Mouse (Mus musculus) right cerebral cortex, postnatal 36 days (tissue): Measurements from ENCODE around the gene Gm4924.

ENCODE experiments used
- DNase-seq, 2 experiments: peaks; one replicate each; pipeline ENCODE4 v3.0.0; 2022; ENCODE audit warnings: low spot score in 2 of 2, mixed read lengths in 1 of 2

Gene Gm4924

DNA sequence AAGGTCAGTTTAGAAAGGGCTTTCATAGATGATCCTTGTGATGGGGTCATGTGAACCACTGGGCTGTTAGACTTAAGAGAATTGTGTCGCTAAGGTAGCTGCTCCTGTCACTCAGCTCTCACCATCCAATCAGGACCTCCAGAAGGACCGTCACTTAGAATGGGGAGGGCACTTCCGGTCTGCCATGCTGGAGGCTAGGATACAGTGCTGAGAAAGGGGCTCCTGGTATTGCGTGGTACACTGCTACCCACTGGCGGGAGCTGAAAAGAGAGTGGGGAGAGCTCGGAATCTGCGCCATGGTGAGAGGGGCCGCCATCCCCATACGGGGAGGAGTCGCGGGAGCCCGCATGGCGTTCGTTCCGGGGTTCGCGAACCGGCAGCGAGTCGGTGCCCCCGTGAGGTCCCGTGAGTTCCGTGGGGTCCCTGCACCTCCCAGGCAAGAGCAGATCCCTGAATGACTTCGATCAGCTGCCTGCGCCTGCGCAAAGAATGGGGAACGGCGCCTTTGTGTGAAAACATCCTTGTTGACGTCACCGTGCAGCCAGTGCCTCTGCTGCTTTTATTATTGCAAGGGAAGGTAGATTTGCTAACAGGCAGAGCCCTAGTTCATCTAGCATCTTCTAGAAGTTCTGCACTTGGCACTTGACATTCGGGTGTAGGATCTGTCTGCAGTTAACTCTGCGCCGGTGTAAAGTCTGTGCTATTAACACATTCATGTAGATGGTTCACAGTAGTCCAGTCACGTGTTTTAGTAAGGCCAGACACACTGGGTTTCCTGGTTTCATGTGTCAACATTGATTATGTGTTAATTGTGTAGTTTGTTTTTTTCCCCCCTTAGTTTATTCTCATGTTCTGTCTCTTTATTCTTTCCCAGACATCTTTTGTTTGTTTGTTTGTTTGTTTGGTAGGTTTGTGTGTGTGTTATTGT, at the start of gene Gm4924:
Gene Gm4924 (plus strand): TSS at position 173 of the 928 bp plus-strand sequence.
- DNase-seq: peak; percentile 78 to 82

DNA sequence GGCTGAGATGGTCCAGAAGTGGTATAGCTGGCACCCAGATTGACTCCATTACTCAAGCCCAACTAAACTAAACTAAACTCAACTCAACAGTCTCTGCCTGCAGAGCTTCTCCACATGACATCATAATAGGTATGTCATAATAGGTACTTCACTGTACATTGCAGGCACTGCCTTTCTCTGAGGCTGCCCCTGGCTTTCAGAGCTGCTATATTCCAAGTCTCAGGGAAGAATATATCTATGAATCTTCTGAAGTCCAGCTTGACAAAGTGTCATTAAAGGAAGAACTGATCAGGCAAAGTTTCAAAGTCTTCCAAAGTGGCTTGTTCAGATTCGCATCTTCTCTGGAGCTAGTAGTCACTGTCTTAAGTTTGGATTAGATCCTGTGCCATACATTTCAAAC, 37.6 kb upstream of the Gm4924 start, which contains the start of gene 4932415D10Rik:
Gene 4932415D10Rik (minus strand): TSS at position 101 of the 400 bp plus-strand sequence.
- no peak for DNase-seq

DNA sequence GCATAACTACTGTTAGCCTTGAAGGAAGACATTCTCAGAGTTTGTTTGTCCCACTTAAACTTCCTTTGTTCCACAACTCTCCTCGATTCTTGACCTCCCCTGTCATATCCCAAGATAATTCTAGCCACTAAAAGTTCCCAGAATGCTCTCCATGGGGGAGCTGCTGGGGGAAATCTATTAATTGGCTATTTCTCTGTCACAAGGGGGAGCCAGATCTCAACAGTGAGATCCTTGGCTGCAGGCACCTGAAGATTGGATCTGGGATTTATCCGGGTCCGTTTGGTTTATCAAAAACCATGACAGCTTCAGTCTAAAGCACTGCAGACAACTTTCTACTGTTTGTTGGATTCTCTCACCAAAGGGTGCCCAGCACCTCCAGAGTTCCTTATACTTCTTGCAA, 33.9 kb upstream of the Gm4924 start:
- no peak for DNase-seq

GRCm38 (mm10) chr10:82329826-82330225, 24.2 kb upstream of the Gm4924 start:
- DNase-seq: no peak

- DNase-seq: no peak
These were observed 1.3 kb downstream of the Gm4924 start for GRCm38 (mm10) chr10:82355401-82355800.

- no peak for DNase-seq
These were observed 7.9 kb downstream of the Gm4924 start for GRCm38 (mm10) chr10:82361911-82362310.

DNA sequence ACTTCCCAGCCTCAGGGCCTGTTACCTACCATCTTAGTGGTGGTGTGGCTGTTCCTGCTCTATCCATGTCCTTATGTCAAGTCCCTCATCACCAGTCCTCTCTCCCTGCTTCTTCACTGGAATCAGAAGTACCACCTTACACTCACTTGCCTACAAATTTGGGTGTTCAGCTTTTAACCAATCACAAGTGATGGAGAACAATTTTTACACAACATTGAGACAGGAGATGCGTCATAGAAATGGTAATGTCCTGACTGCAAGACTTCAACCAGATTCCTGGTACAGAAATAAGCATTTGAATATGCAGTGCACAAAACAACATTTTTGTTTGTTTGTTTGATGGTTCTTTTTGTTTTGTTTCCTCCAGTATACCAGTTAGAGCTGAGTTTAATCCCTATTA, 28.9 kb downstream of the Gm4924 start:
- DNase-seq: no peak

- no peak for DNase-seq
These were observed 55.5 kb downstream of the Gm4924 start for GRCm38 (mm10) chr10:82409511-82409910.

- no peak for DNase-seq
These were observed 69.6 kb downstream of the Gm4924 start for GRCm38 (mm10) chr10:82423631-82424030.
